ENCODE assay signal across 12 mouse cellular contexts in the genomic region with DNA sequence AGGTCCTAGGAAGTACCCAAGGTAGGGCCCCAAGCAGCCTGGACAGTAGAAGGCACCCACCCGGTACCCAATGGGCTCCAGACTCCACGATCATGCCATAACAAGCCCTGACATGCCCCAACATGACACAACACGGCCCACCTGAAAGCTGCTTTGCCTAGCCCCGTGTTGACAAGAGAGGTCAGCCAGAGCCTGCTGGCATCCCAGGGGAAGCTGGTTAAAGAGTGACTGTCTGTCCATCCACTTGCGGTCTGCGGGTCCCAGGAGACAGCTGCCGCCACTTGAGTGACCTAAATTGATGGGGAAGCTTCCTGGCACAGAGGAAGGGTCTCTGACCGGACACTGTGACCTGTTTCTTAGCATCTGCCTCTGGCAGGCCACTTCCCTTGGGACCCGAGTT. TPM values are rescaled to one million over a fixed set of nuclear protein-coding genes. Genes with fewer than 3 reads are reported as not detected.
A peak's percentile ranks its signal among the peaks of the same experiment; 100 is the strongest.
DNase-seq lines count a peak whose midpoint lies in the region; ATAC-seq lines count a peak whose summit lies in the region.
"Had no signal": no experiment of that assay in that cellular context is flagged by ENCODE, and none has a peak within 500 bp of the region (broad histone marks: within the 10 kb centered on the region; RNA-seq: fewer than 3 reads in every experiment).

No protein-coding gene starts in this region.

- ATAC-seq in hindbrain, embryonic 11.5 days (ENCODE audit: low FRiP score) = no peak
- ATAC-seq in megakaryocyte, adult 5-6 weeks (ENCODE audit: poor library complexity, severe bottlenecking) = no peak
- ATAC-seq in liver, embryonic 16.5 days (ENCODE audit: low read depth) = no peak
- ATAC-seq: hindbrain, embryonic 16.5 days; midbrain, embryonic 16.5 days had no signal

- peaks cover 42% of the 10 kb centered on the region for H3K4me1 ChIP-seq in hindbrain, embryonic 10.5 days (replicated peaks)
- H3K4me1 ChIP-seq in hindbrain, embryonic 11.5 days (replicated peaks; ENCODE audit: control insufficient read depth, insufficient read depth, low read length) = peaks cover 3% of the 10 kb centered on the region; the same call in 1 of the 2 replicates
- H3K4me1 ChIP-seq in megakaryocyte, embryonic 14.5 days = peaks cover 85% of the 10 kb centered on the region
- peaks cover 20% of the 10 kb centered on the region for H3K4me1 ChIP-seq in liver, embryonic 16.5 days (ENCODE audit: control insufficient read depth, low read depth, low read length)

- no peak overlapping the region for H3K9ac ChIP-seq in hindbrain, embryonic 11.5 days (ENCODE audit: low read depth, low read length)
- H3K9ac ChIP-seq in liver, embryonic 16.5 days (ENCODE audit: low read depth, low read length) = no peak overlapping the region; the same call in none of the 2 replicates
- H3K9ac ChIP-seq: neural tube, embryonic 12.5 days had no signal

- H3K4me3 ChIP-seq in hindbrain, embryonic 10.5 days = no peak overlapping the region
- H3K4me3 ChIP-seq in hindbrain, embryonic 11.5 days (ENCODE audit: low read depth, low read length) = no peak overlapping the region
- H3K4me3 ChIP-seq in megakaryocyte, embryonic 14.5 days (replicated peaks) = peak overlapping the region; percentile 8
- no peak overlapping the region for H3K4me3 ChIP-seq in liver, embryonic 16.5 days (ENCODE audit: low read depth, low read length)
- H3K4me3 ChIP-seq: neural tube, embryonic 12.5 days had no signal

- no peaks in the 10 kb centered on the region for H3K36me3 ChIP-seq in hindbrain, embryonic 10.5 days
- no peaks in the 10 kb centered on the region for H3K36me3 ChIP-seq in hindbrain, embryonic 11.5 days (ENCODE audit: control insufficient read depth, insufficient read depth, low read length)
- peaks cover 91% of the 10 kb centered on the region for H3K36me3 ChIP-seq in megakaryocyte, embryonic 14.5 days (replicated peaks; ENCODE audit: low read length)
- peaks cover 3% of the 10 kb centered on the region for H3K36me3 ChIP-seq in liver, embryonic 16.5 days (ENCODE audit: control insufficient read depth, insufficient read depth)
- H3K36me3 ChIP-seq: neural tube, embryonic 12.5 days had no signal

- no peak for DNase-seq in hindbrain, embryonic 10.5 days (ENCODE audit: low spot score)
- DNase-seq in hindbrain, embryonic 11.5 days (ENCODE audit: low spot score) = no peak
- DNase-seq in MN1 (ENCODE audit: low spot score) = peak; percentile 71
- no peak for DNase-seq in cerebellum, adult 11-12 months
- DNase-seq: cerebellum, adult 18-20 months; lung, postnatal 4 days had no signal

- H3K9me3 ChIP-seq in hindbrain, embryonic 10.5 days = no peaks in the 10 kb centered on the region
- H3K9me3 ChIP-seq in hindbrain, embryonic 11.5 days (ENCODE audit: control insufficient read depth, low read length) = no peaks in the 10 kb centered on the region
- no peaks in the 10 kb centered on the region for H3K9me3 ChIP-seq in megakaryocyte, embryonic 14.5 days
- no peaks in the 10 kb centered on the region for H3K9me3 ChIP-seq in liver, embryonic 16.5 days (replicated peaks; ENCODE audit: control insufficient read depth, low read length)
- H3K9me3 ChIP-seq: neural tube, embryonic 12.5 days had no signal

- 59% methylated on average over 9 of the region's 9 CpGs for WGBS in hindbrain, embryonic 10.5 days
- WGBS in hindbrain, embryonic 11.5 days = 62% methylated on average over 9 of the region's 9 CpGs
- 64% methylated on average over 9 of the region's 9 CpGs for WGBS in liver, embryonic 16.5 days (ENCODE audit: insufficient replicate concordance)

- no peak overlapping the region for H3K4me2 ChIP-seq in hindbrain, embryonic 11.5 days (replicated peaks; ENCODE audit: low read depth, low read length)
- H3K4me2 ChIP-seq in liver, embryonic 16.5 days (ENCODE audit: low read depth, low read length) = no peak overlapping the region
- H3K4me2 ChIP-seq: neural tube, embryonic 12.5 days had no signal

- H3K27ac ChIP-seq in hindbrain, embryonic 10.5 days = peak overlapping the region; percentile 9
- H3K27ac ChIP-seq in hindbrain, embryonic 11.5 days (ENCODE audit: low read depth, low read length) = no peak overlapping the region
- peak overlapping the region; percentile 35 for H3K27ac ChIP-seq in liver, embryonic 16.5 days (ENCODE audit: low read length)
- H3K27ac ChIP-seq: neural tube, embryonic 12.5 days had no signal

- no peaks in the 10 kb centered on the region for H3K27me3 ChIP-seq in hindbrain, embryonic 10.5 days (ENCODE audit: insufficient read depth, poor library complexity, severe bottlenecking)
- H3K27me3 ChIP-seq in hindbrain, embryonic 11.5 days (ENCODE audit: control insufficient read depth, insufficient read depth, low read length) = no peaks in the 10 kb centered on the region
- no peaks in the 10 kb centered on the region for H3K27me3 ChIP-seq in megakaryocyte, embryonic 14.5 days (replicated peaks)
- H3K27me3 ChIP-seq in liver, embryonic 16.5 days (ENCODE audit: control insufficient read depth, insufficient read depth, low read depth, low read length) = no peaks in the 10 kb centered on the region
- H3K27me3 ChIP-seq: neural tube, embryonic 12.5 days had no signal

RNA-seq across cellular contexts. Expression of a gene that starts 13.0 kb away (rescaled TPM):
- 6.9 and 10.2 TPM in 2 replicates for polyA plus RNA-seq in hindbrain, embryonic 10.5 days (2016; fragmentation: Nextera tagmentation; extraction: Ambion mirVana)
- polyA plus RNA-seq in hindbrain, embryonic 11.5 days (2014; fragmentation: Nextera tagmentation; extraction: Ambion mirVana) = 4.0 and 4.9 TPM in 2 replicates
- polyA plus RNA-seq in megakaryocyte, embryonic 14.5 days (2012; ENCODE audit: insufficient read depth, low replicate concordance) = 54.5 and 69.6 TPM in 2 replicates
- 5.4 and 7.0 TPM in 2 replicates for total RNA-seq in megakaryocyte, adult 5-6 weeks (2015)
- total RNA-seq in megakaryocyte, adult 5-6 weeks (2017) = 1.8 and 2.9 TPM in 2 replicates
- 10.4 and 11.1 TPM in 2 replicates for polyA plus RNA-seq in liver, embryonic 16.5 days (2015; fragmentation: Nextera tagmentation; extraction: Ambion mirVana)

RNA-seq across cellular contexts. Expression of a gene that starts 52.4 kb away (rescaled TPM):
- polyA plus RNA-seq in hindbrain, embryonic 10.5 days (2016; fragmentation: Nextera tagmentation; extraction: Ambion mirVana) = 34.8 and 39.0 TPM in 2 replicates
- 26.3 and 28.3 TPM in 2 replicates for polyA plus RNA-seq in hindbrain, embryonic 11.5 days (2014; fragmentation: Nextera tagmentation; extraction: Ambion mirVana)
- polyA plus RNA-seq in megakaryocyte, embryonic 14.5 days (2012; ENCODE audit: insufficient read depth, low replicate concordance) = 42.9 and 56.6 TPM in 2 replicates
- total RNA-seq in megakaryocyte, adult 5-6 weeks (2015) = 25.5 and 41.7 TPM in 2 replicates
- total RNA-seq in megakaryocyte, adult 5-6 weeks (2017) = 15.9 and 31.2 TPM in 2 replicates
- polyA plus RNA-seq in liver, embryonic 16.5 days (2015; fragmentation: Nextera tagmentation; extraction: Ambion mirVana) = 10.4 and 11.2 TPM in 2 replicates
